Mouse (Mus musculus): ENCODE measurements at regions not wholly inside any gene's neighbourhood (a gene's known extent, or its start where the extent isn't known, plus 50 kb on each side); places are given as distances from the start of the nearest gene placed in this dataset.
"Not testable (repeated sequence)": the region's sequence is repeated elsewhere in the genome, so short reads cannot be mapped to it uniquely, and the experiment has no call there.

DNA sequence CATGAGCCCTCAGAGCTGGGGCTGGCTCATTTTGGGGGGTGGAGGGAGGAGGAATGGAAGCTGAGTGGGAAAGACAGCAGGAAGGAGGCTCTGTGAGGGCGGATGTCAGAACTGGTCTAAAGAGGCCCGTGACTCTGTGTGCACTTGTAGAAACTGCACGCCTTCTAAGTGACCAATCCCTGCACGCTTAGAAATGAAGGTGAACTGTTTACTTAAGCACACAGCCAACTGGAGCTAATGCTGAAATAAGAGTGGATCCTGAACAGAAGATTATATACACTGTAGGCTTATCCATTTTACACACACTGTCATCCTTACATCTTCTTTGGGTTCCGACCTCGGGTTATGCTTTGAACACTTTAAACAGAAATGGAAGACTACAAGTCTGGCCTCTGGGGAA, 412.8 kb upstream of the Jmjd1c start:
- WGBS = 64% methylated on average over 6 of the region's 6 CpGs
- H3K4me3 ChIP-seq (replicated peaks) = no peak overlapping the region
- H3K9ac ChIP-seq = no peak overlapping the region
- no peaks in the 10 kb centered on the region for H3K27me3 ChIP-seq (replicated peaks)
- H3K27ac ChIP-seq = no peak overlapping the region
- no peaks in the 10 kb centered on the region for H3K9me3 ChIP-seq
- no peak overlapping the region for H3K4me2 ChIP-seq (replicated peaks)
- H3K4me1 ChIP-seq (replicated peaks) = no peaks in the 10 kb centered on the region
- no peak for ATAC-seq
- no peaks in the 10 kb centered on the region for H3K36me3 ChIP-seq

DNA sequence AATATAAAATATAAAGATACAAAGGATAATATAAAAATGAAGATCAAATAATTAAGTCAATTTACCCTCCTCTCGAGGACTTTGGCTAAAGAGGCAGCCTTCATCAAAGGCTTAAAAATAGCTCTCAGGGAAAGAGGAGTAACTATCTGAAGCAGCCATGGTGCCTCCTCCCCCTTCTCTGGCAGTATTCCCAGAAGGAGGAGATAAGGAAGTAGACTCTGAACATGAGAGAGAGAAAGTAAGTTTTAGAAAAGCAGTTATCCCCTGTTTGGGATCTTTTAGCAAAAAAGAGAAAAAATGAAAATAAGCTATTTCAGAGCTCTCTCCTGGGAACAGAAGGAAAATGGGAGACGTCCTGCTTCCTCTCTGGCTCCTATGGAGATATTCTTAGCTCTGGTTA, 406.7 kb upstream of the Jmjd1c start:
- not testable (repeated sequence) for H3K4me1 ChIP-seq (replicated peaks); H3K9me3 ChIP-seq; H3K36me3 ChIP-seq; H3K4me2 ChIP-seq (replicated peaks); ATAC-seq; H3K9ac ChIP-seq; H3K27me3 ChIP-seq (replicated peaks); H3K4me3 ChIP-seq (replicated peaks); H3K27ac ChIP-seq
- WGBS = 63% methylated on average over 2 of the region's 2 CpGs

- WGBS = 85% methylated on average over 11 of the region's 11 CpGs
- no peak for ATAC-seq
- no peaks in the 10 kb centered on the region for H3K27me3 ChIP-seq (replicated peaks)
- no peak overlapping the region for H3K4me3 ChIP-seq (replicated peaks)
- no peaks in the 10 kb centered on the region for H3K4me1 ChIP-seq (replicated peaks)
- H3K9me3 ChIP-seq = no peaks in the 10 kb centered on the region
- no peaks in the 10 kb centered on the region for H3K36me3 ChIP-seq
- no peak overlapping the region for H3K27ac ChIP-seq
- no peak overlapping the region for H3K4me2 ChIP-seq (replicated peaks)
- H3K9ac ChIP-seq = no peak overlapping the region
Measured at GRCm38 (mm10) chr10:66694549-66695285, 401.2 kb upstream of the Jmjd1c start.

DNA sequence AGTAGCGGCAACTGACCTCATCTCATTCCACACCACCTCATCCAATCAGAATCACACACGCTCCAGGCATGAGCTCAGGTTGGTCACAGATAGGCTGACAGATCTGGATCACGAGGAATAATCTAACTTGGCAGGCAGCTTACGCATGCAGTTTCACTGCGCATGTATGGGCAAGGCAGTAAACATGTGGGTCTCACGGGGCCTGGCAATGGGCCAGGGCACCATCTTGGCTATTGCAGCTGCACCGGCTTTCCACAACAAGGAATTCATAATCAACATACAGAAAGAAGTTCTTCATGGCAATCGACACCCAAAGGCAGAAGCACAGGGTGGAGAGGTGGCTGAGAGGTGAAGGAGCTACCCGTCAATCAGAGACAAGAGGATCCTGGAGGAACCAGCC, 381.0 kb upstream of the Jmjd1c start:
- ATAC-seq; H3K4me2 ChIP-seq (replicated peaks): not testable (repeated sequence)
- 90% methylated on average over 9 of the region's 9 CpGs for WGBS

GRCm38 (mm10) chr10:66717909-66718308, 378.0 kb upstream of the Jmjd1c start:
- H3K9me3 ChIP-seq = no peaks in the 10 kb centered on the region
- no peak overlapping the region for H3K9ac ChIP-seq
- no peak overlapping the region for H3K4me2 ChIP-seq (replicated peaks)
- 77% methylated on average over 7 of the region's 7 CpGs for WGBS
- H3K4me3 ChIP-seq (replicated peaks) = no peak overlapping the region
- no peaks in the 10 kb centered on the region for H3K36me3 ChIP-seq
- no peak for ATAC-seq
- no peak overlapping the region for H3K27ac ChIP-seq
- no peaks in the 10 kb centered on the region for H3K4me1 ChIP-seq (replicated peaks)
- H3K27me3 ChIP-seq (replicated peaks) = no peaks in the 10 kb centered on the region

More for the DNA sequence above, 381.0 kb upstream of the Jmjd1c start:
- H3K36me3 ChIP-seq; H3K4me3 ChIP-seq (replicated peaks); H3K27ac ChIP-seq; H3K9me3 ChIP-seq; H3K9ac ChIP-seq; H3K4me1 ChIP-seq (replicated peaks); H3K27me3 ChIP-seq (replicated peaks): not testable (repeated sequence)

DNA sequence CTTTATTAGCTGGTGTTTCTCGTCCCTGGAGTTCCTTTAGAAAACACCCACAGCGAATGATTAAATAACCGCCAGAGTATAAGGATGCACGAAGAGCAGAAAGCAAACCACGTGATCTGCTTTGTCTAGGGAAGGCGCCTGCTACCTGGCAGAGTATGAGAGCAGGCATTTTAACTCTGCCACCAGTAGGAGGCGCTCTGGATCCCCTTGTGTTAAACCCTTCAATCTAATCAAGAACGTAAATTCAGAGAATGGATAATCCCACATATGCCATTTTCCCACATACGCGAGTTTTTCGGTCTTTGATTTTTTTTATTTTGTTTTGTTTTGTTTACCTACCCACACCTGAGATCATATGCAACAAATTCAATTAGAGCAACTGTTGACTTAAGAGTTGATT, 376.1 kb upstream of the Jmjd1c start:
- H3K27ac ChIP-seq = no peak overlapping the region
- no peaks in the 10 kb centered on the region for H3K27me3 ChIP-seq (replicated peaks)
- no peak overlapping the region for H3K9ac ChIP-seq
- no peaks in the 10 kb centered on the region for H3K36me3 ChIP-seq
- H3K4me2 ChIP-seq (replicated peaks) = no peak overlapping the region
- H3K4me1 ChIP-seq (replicated peaks) = no peaks in the 10 kb centered on the region
- WGBS = 90% methylated on average over 11 of the region's 11 CpGs
- ATAC-seq = no peak
- no peaks in the 10 kb centered on the region for H3K9me3 ChIP-seq
- no peak overlapping the region for H3K4me3 ChIP-seq (replicated peaks)

DNA sequence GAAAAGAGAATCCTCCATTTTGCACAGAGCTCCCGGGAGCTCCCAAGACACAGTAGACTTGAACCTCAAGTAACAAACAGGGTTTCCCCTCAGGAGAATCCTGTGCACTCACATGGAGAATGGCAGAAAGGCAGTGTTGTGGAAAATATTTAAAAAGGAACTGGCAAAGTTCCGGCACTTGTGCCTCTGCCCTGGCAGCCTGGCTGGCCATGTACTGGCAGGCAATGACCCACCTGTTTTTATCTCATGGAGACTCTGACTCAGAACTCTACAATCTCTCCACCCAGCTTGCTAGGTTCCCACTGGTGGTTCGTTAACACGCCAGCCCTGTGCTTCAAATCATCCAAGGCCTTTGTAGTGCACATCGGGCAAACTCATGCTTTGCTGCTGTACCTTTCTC, 362.3 kb upstream of the Jmjd1c start:
- H3K4me2 ChIP-seq (replicated peaks) = no peak overlapping the region
- H3K27ac ChIP-seq = no peak overlapping the region
- no peaks in the 10 kb centered on the region for H3K4me1 ChIP-seq (replicated peaks)
- WGBS = 91% methylated on average over 5 of the region's 5 CpGs
- no peaks in the 10 kb centered on the region for H3K27me3 ChIP-seq (replicated peaks)
- no peak overlapping the region for H3K9ac ChIP-seq
- H3K9me3 ChIP-seq = no peaks in the 10 kb centered on the region
- H3K4me3 ChIP-seq (replicated peaks) = no peak overlapping the region
- H3K36me3 ChIP-seq = no peaks in the 10 kb centered on the region
- no peak for ATAC-seq

DNA sequence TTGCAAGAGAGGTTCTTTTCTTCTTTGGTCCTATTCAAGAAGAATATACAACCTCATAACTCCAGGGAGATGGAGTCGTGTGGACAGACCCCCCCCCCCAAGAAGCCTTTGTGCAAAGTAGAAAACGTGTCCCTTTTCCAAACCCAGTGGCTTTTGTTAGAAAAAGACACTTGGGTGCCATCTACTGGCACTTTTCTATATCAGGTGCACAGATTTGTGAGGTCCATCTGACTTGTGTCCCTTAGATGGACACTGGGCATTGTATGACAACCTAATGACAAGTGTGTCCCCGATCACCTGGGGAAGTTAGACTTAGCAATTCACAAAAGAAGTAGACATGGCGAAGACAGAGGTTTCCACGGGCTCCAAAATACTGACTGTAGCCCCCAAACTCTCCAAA, 361.1 kb upstream of the Jmjd1c start:
- Histone ChIP-seq H3K9ac (no peak overlapping the region), H3K4me3 (replicated peaks) (no peak overlapping the region), H3K4me1 (replicated peaks) (no peaks in the 10 kb centered on the region), H3K9me3 (no peaks in the 10 kb centered on the region), H3K27ac (no peak overlapping the region), H3K27me3 (replicated peaks) (no peaks in the 10 kb centered on the region), H3K4me2 (replicated peaks) (no peak overlapping the region), H3K36me3 (no peaks in the 10 kb centered on the region)
- ATAC-seq = no peak
- 60% methylated on average over 5 of the region's 5 CpGs for WGBS

DNA sequence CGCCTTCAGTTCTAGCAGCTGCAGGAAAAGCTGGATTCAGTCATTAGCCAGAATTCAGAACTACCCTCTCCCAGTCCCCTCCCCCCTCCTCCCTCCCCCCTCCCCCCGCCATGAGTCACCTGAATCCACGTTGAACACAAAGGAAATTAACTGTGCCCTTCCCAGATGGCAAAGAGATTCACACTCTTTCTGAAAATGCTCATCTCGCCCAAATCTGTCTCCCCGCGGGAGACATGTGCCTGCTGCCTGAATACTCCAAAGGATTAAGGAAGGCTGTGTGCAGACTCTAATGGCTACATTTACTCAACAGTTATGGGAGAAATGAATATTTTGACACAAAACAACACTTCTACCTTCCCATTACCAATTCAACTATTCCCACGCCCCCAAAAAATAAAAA, 356.9 kb upstream of the Jmjd1c start:
- no peak for ATAC-seq
- H3K4me3 ChIP-seq (replicated peaks) = no peak overlapping the region
- no peak overlapping the region for H3K27ac ChIP-seq
- no peaks in the 10 kb centered on the region for H3K4me1 ChIP-seq (replicated peaks)
- H3K4me2 ChIP-seq (replicated peaks) = no peak overlapping the region
- H3K27me3 ChIP-seq (replicated peaks) = no peaks in the 10 kb centered on the region
- H3K36me3 ChIP-seq = no peaks in the 10 kb centered on the region
- H3K9ac ChIP-seq = no peak overlapping the region
- H3K9me3 ChIP-seq = no peaks in the 10 kb centered on the region
- 70% methylated on average over 6 of the region's 7 CpGs for WGBS

DNA sequence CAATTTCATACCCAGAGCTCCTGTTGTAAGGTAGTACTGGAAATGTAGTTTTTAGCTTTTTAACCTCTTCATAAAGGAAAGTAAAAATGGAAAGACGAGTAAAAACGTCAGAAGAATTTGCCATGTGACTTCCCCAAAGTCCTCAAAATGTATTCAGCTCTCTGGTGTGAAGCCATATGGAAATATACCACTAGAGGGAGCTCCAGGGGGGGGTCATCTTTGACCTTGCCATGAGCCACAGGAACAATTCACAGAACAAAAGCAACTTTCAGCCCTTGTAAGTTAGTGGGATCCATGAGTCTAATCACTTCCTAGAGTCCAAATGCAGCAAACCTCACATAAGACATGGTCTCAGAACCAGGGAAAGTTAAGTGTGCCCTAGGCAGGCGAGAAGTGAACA, 354.1 kb upstream of the Jmjd1c start:
- H3K4me2 ChIP-seq (replicated peaks) = no peak overlapping the region
- H3K36me3 ChIP-seq = no peaks in the 10 kb centered on the region
- no peak overlapping the region for H3K27ac ChIP-seq
- H3K4me3 ChIP-seq (replicated peaks) = no peak overlapping the region
- 65% methylated on average over 3 of the region's 3 CpGs for WGBS
- H3K9ac ChIP-seq = no peak overlapping the region
- H3K9me3 ChIP-seq = no peaks in the 10 kb centered on the region
- ATAC-seq = no peak
- no peaks in the 10 kb centered on the region for H3K27me3 ChIP-seq (replicated peaks)
- no peaks in the 10 kb centered on the region for H3K4me1 ChIP-seq (replicated peaks)

- Histone ChIP-seq H3K4me3 (replicated peaks) (no peak overlapping the region), H3K27ac (no peak overlapping the region), H3K9me3 (no peaks in the 10 kb centered on the region), H3K4me2 (replicated peaks) (no peak overlapping the region), H3K4me1 (replicated peaks) (no peaks in the 10 kb centered on the region), H3K27me3 (replicated peaks) (no peaks in the 10 kb centered on the region), H3K9ac (no peak overlapping the region), H3K36me3 (no peaks in the 10 kb centered on the region)
- ATAC-seq = no peak
- whole genome bisulfite sequencing = 87% methylated on average over 6 of the region's 6 CpGs
Measured at GRCm38 (mm10) chr10:66743254-66743653, 352.7 kb upstream of the Jmjd1c start.

DNA sequence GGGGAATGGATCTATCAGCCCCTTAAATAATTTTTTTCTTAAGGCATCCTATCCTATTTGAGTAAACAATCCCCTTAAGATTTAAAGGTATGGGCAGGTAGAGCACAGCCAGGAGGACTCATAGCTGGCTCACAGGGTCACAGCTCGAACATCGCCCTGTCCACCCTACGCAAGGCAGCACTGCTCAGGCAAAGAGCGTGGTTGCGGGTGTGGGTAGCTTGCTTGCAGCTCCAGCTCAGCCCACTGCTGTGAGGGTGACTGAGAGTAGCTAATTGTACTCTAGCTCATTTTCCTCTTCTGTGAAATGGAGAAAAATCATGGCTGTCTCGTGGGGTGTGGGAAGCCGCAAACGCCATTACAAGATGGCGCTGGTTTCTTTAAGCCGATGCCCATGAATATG, 350.1 kb upstream of the Jmjd1c start:
- Histone ChIP-seq H3K4me3 (replicated peaks) (no peak overlapping the region), H3K27me3 (replicated peaks) (no peaks in the 10 kb centered on the region), H3K4me1 (replicated peaks) (no peaks in the 10 kb centered on the region), H3K36me3 (no peaks in the 10 kb centered on the region), H3K4me2 (replicated peaks) (no peak overlapping the region), H3K9ac (no peak overlapping the region), H3K27ac (no peak overlapping the region), H3K9me3 (no peaks in the 10 kb centered on the region)
- 95% methylated on average over 10 of the region's 10 CpGs for WGBS
- no peak for ATAC-seq

- no peaks in the 10 kb centered on the region for H3K27me3 ChIP-seq (replicated peaks)
- H3K9me3 ChIP-seq = no peaks in the 10 kb centered on the region
- no peak overlapping the region for H3K4me3 ChIP-seq (replicated peaks)
- no peaks in the 10 kb centered on the region for H3K4me1 ChIP-seq (replicated peaks)
- H3K4me2 ChIP-seq (replicated peaks) = no peak overlapping the region
- ATAC-seq = no peak
- no peak overlapping the region for H3K27ac ChIP-seq
- H3K36me3 ChIP-seq = no peaks in the 10 kb centered on the region
- WGBS = 75% methylated on average over 7 of the region's 7 CpGs
- no peak overlapping the region for H3K9ac ChIP-seq
Measured at GRCm38 (mm10) chr10:66752237-66752810, 343.6 kb upstream of the Jmjd1c start.

Data from intestine, embryonic 15.5 days (tissue).